Mouse (Mus musculus): Measurements from ENCODE around the gene Dab1.

Dab1 gene

DNA sequence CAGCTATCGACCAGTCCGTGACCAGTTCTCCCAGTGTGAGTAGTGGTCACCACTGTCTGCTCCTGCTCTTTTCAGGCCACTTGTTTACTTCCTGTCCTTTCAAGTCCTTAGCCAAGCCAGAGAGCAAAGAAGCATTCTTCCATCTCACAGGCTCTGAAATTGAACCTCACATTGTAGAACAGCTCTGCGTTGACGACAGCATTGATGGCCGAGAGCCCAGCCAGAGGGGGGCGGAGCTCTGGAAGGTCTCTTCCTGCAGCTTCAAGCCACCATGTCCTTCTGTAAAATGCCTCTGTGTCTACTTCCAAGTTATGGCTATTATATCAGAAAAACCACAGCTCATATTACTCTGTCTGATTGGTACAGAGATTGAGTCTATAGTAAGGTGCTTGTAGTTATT lies 1127.3 kb downstream of the Dab1 start:
- DNase-seq (ENCODE audit: low spot score) = no peak

DNA sequence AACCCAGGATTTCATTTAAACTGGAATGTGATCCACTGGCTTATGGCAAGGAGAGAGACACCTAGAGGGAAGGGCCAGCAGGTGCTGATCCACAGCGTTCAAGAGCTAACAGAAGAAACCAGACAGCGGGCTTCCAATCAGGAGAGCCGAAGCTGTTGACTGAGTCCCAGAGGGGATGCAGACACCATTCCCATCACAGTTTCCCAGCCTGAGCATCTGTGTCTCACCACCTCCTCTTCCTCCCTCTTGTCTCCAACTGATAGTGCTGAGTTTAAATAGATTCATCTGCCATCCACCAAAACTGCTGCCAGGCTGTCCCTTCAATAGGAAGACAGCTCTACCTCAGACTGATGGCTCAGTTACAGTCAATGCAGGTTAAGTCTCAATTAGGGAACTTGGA lies 1134.9 kb downstream of the Dab1 start:
- no peak for DNase-seq (ENCODE audit: low spot score)

DNA sequence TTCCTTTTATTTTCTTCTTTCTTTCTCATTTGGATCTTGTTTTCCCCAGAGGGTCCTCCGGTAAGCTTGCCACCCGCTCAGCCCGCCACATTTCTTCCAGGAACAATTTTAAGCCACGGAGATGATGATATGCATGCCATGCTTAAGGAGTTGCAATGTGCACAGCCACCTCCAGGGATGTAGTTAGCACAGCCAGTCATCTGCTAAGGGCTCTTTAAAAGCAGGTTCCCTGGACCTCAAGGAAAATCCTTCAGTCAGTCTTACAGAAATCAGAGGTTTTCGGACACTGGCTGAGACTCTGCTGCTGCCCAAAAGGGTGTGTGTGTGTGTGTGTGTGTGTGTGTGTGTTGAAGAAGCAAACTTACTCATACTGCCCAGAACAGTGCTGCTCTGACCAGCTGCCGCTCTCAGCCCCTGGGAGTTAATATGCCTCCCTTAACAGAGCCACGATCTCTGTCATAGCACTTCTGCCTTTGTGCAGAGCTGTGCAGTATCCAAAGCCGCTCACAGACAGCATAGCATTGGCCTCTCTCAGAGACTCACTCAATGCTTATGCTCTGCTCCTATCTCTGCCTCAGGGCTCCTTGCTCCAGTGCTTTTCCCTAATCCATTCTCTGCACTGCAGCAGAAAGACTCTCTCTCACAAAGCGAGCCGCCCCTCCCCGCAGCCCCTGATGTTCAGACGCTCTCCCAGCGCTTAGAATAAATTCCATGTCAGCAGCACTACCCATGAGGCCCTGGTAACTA lies 1141.9 kb downstream of the Dab1 start:
- no peak for DNase-seq (ENCODE audit: low spot score)

DNA sequence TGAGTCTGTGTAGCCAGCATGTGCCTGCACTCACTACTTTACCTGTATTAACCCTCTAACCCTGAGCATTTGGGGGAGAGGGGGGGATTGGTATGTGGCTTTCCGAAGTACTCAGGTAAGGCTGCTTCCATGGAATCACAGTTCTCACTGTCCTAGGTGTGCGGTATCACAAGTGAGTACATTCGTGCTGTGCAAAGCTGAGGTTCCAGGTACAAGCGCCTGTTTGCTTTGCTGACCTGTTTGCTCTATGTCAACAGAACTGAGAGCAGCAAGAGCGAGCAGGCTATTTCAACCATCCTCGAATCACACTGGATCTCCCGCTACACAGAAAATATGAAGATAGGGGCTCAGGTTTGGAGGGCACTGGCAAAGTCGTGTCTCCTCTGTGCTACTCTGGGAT lies 1146.9 kb downstream of the Dab1 start, which contains the start of gene C8b:
Gene C8b (plus strand): TSS at position 253 of the 400 bp plus-strand sequence.
- DNase-seq (ENCODE audit: low spot score) = no peak

DNA sequence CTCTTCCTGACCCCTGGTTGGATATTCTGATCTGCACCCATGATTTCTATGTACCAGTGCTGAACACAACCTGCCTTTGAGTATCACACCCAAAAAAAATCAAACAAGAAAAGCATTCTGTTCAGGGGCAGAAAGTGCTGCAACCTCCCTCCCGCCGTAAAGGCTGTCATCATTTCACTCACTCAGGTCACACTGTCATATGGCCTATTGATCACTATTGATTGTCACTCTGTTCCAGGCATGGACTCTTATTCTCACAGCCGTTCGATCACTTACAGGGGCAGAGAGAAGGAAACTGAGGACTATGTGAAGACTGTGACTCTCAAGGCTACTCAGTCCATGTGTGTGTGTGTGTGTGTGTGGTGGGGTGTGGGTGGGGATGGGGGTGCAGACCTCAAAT lies 1149.0 kb downstream of the Dab1 start:
- no peak for DNase-seq (ENCODE audit: low spot score)

GRCm38 (mm10) chr4:104769602-104770001 lies 1150.4 kb downstream of the Dab1 start:
- no peak for DNase-seq (ENCODE audit: low spot score)

DNA sequence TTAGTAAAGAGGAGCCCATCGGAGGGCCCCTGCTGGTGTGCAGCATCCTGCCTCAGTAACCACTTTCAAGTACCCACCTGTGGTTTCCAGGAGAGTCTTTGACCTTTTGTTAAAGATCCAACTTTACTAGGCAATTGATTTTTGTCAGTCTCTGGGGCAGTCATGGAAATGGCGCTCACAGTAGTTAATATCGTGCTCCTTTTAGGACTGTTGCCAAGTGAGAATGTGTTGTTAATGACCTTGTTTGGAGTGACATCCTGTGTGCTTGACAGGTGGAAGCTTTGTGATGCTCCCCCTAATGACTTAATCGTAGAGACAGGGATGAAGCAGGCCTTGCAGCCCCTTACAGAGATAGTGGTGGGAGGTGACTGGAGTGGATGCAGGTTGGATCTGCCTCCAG lies 1151.2 kb downstream of the Dab1 start:
- no peak for DNase-seq (ENCODE audit: low spot score)

GRCm38 (mm10) chr4:104775601-104776000 lies 1156.4 kb downstream of the Dab1 start:
- DNase-seq (ENCODE audit: low spot score) = no peak

GRCm38 (mm10) chr4:104779460-104779859 lies 1160.3 kb downstream of the Dab1 start:
- DNase-seq (ENCODE audit: low spot score) = no peak

DNA sequence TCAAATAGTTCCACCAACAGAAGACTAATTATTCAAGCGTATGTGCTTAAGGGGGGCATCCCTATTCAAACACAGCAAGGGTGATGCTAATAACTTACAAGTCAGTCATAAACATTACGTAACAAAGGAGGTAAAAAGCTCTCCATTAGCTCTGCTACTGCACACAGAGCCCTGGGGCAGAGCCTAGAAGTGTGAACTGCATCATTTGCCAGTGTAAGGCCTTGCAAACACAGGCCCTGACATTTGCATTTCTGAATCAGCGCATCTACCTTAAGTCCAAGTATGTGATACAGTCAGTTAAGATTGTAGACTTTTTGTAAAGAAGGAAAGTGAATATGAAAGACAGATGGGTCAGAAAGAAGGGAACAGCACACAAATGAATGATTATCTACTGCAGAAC lies 1162.3 kb downstream of the Dab1 start:
- DNase-seq (ENCODE audit: low spot score) = no peak

- no peak for DNase-seq (ENCODE audit: low spot score)
Observed at GRCm38 (mm10) chr4:104782346-104782745, 1163.2 kb downstream of the Dab1 start.

GRCm38 (mm10) chr4:104792111-104792510 lies 1173.0 kb downstream of the Dab1 start:
- no peak for DNase-seq (ENCODE audit: low spot score)

Data from ovary, postnatal 14 days (tissue).